Mouse (Mus musculus) MEL (cell line): ENCODE data around the gene Rxfp3. TPM values are rescaled to one million over a fixed set of nuclear protein-coding genes. Genes with fewer than 3 reads are reported as not detected.

ENCODE experiments used
- DNase-seq: peaks from one replicate; pipeline ENCODE4 v3.0.0; 2011; ENCODE audit warnings: low read depth, low spot score
- H3K27ac ChIP-seq: 2 replicates; pipeline ENCODE4 v1.5.1; 2012; ENCODE audit warnings: low read depth, mild to moderate bottlenecking, control low read depth, low read length, moderate library complexity; ENCODE audit not compliant: control insufficient read depth
- H3K27me3 ChIP-seq, 2 experiments: fragments of 150-350 bp in 1 of 2; sonication (generic) in 1 of 2; 2 replicates each; pipeline ENCODE4 v1.6.1; 2012; ENCODE audit warnings: low read length in 2 of 2, mild to moderate bottlenecking in 2 of 2, improper control_type of control experiment in 1 of 2, moderate library complexity in 1 of 2; ENCODE audit not compliant: insufficient read depth in 2 of 2, control insufficient read depth in 1 of 2
- H3K36me3 ChIP-seq, 2 experiments: 2 replicates each; pipeline ENCODE4 v1.6.1; 2012 to 2014; ENCODE audit warnings: low read length in 2 of 2, improper control_type of control experiment in 1 of 2, inconsistent platforms in 1 of 2, mild to moderate bottlenecking in 1 of 2; ENCODE audit not compliant: insufficient read depth in 2 of 2, control insufficient read depth in 1 of 2
- H3K4me1 ChIP-seq, 2 experiments: fragments of 150-350 bp in 1 of 2; sonication (generic) in 1 of 2; 2 replicates each; pipeline ENCODE4 v1.6.1; 2012; ENCODE audit warnings: low read length in 2 of 2, improper control_type of control experiment in 1 of 2, mild to moderate bottlenecking in 1 of 2; ENCODE audit not compliant: insufficient read depth in 2 of 2, control insufficient read depth in 1 of 2
- H3K4me3 ChIP-seq, 2 experiments: fragments of 150-350 bp in 1 of 2; sonication (generic) in 1 of 2; 2 replicates each; pipeline ENCODE4 v1.5.1; 2012; ENCODE audit warnings: low read depth in 2 of 2, low read length in 2 of 2, mild to moderate bottlenecking in 2 of 2, moderate library complexity in 2 of 2, control low read depth in 1 of 2, improper control_type of control experiment in 1 of 2; ENCODE audit not compliant: control insufficient read depth in 1 of 2, insufficient read depth in 1 of 2
- H3K79me2 ChIP-seq: 2 replicates; pipeline ENCODE4 v1.6.1; 2012; ENCODE audit warnings: mild to moderate bottlenecking, low read length, moderate library complexity; ENCODE audit not compliant: control insufficient read depth, poor library complexity, insufficient read depth
- H3K9ac ChIP-seq: 2 replicates; pipeline ENCODE4 v1.6.1; 2012; ENCODE audit warnings: low read depth, mild to moderate bottlenecking, control low read depth, low read length, moderate library complexity; ENCODE audit not compliant: control insufficient read depth, poor library complexity, severe bottlenecking
- H3K9me3 ChIP-seq: fragments of 150-350 bp; sonication (generic); replicated peaks from 2 replicates; pipeline ENCODE4 v1.6.1; 2012; ENCODE audit warnings: mild to moderate bottlenecking, low read length, improper control_type of control experiment, moderate library complexity; ENCODE audit not compliant: insufficient read depth
- CHD2 ChIP-seq: IDR thresholded peaks from 2 replicates; pipeline ENCODE4 v1.6.1; 2011; ENCODE audit warnings: low read length, improper control_type of control experiment
- E2F4 ChIP-seq: IDR thresholded peaks from 2 replicates; pipeline ENCODE4 v1.6.1; 2011; ENCODE audit warnings: low read depth, low read length, improper control_type of control experiment, borderline replicate concordance
- EP300 ChIP-seq, 2 experiments: IDR thresholded peaks; 2 replicates each; pipeline ENCODE4 v1.6.1; 2011; ENCODE audit warnings: improper control_type of control experiment in 2 of 2, low read length in 2 of 2, low read depth in 1 of 2, mild to moderate bottlenecking in 1 of 2
- GABPA ChIP-seq: IDR thresholded peaks from 2 replicates; pipeline ENCODE4 v1.6.1; 2012; ENCODE audit warnings: low read depth, mild to moderate bottlenecking, inconsistent platforms, low read length, improper control_type of control experiment, moderate library complexity
- GATA1 ChIP-seq: IDR thresholded peaks from 2 replicates; pipeline ENCODE4 v1.6.1; 2011; ENCODE audit warnings: low read depth, low read length, improper control_type of control experiment
- KAT2A ChIP-seq: conservative IDR thresholded peaks from 2 replicates; pipeline ENCODE4 v1.6.1; 2012; ENCODE audit warnings: low read depth, low read length, improper control_type of control experiment, inconsistent platforms
- MAFK ChIP-seq: IDR thresholded peaks from 2 replicates; pipeline ENCODE4 v1.6.1; 2011; ENCODE audit warnings: low read depth, mild to moderate bottlenecking, low read length, improper control_type of control experiment, borderline replicate concordance
- MAX ChIP-seq: IDR thresholded peaks from 2 replicates; pipeline ENCODE4 v1.6.1; 2011; ENCODE audit warnings: low read length, improper control_type of control experiment
- MYC ChIP-seq: IDR thresholded peaks from 2 replicates; pipeline ENCODE4 v1.6.1; 2011; ENCODE audit warnings: low read depth, mild to moderate bottlenecking, low read length, improper control_type of control experiment, moderate library complexity
- POLR2AphosphoS5 ChIP-seq: IDR thresholded peaks from 2 replicates; pipeline ENCODE4 v1.6.1; 2012; ENCODE audit warnings: low read depth, borderline replicate concordance, mild to moderate bottlenecking, inconsistent platforms, low read length, moderate library complexity, mixed read lengths
- SMC3 ChIP-seq: IDR thresholded peaks from 2 replicates; pipeline ENCODE4 v1.6.1; 2011; ENCODE audit warnings: low read depth, low read length, improper control_type of control experiment
- TAL1 ChIP-seq: IDR thresholded peaks from 2 replicates; pipeline ENCODE4 v1.6.1; 2012; ENCODE audit warnings: mild to moderate bottlenecking, inconsistent platforms, low read length, moderate library complexity, mixed read lengths
- USF1 ChIP-seq: IDR thresholded peaks from 2 replicates; pipeline ENCODE4 v1.6.1; 2014; ENCODE audit warnings: low read depth, mild to moderate bottlenecking, inconsistent platforms, low read length, improper control_type of control experiment, moderate library complexity
- USF2 ChIP-seq, 2 experiments: IDR thresholded peaks; 2 replicates each; pipeline ENCODE4 v1.6.1; 2011 to 2012; ENCODE audit warnings: improper control_type of control experiment in 2 of 2, low read length in 2 of 2, borderline replicate concordance in 1 of 2, inconsistent platforms in 1 of 2, low read depth in 1 of 2, mild to moderate bottlenecking in 1 of 2; ENCODE audit not compliant: insufficient read depth in 1 of 2
- ZNF384 ChIP-seq: IDR thresholded peaks from 2 replicates; pipeline ENCODE4 v1.6.1; 2012; ENCODE audit warnings: low read depth, mild to moderate bottlenecking, inconsistent platforms, low read length, improper control_type of control experiment
- polyA plus RNA-seq, 2 experiments: library from polyadenylated mRNA; stranded (reverse) in 1 of 2; unstranded in 1 of 2; fragments of >175 nt in 1 of 2; fragments of >200 nt in 1 of 2; gene quantifications; 2 replicates each; pipeline versions ENCODE4 v1.2.1 to v1.2.4; 2012; ENCODE audit warnings: low replicate concordance in 2 of 2, low read depth in 1 of 2; ENCODE audit not compliant: insufficient read length in 2 of 2, insufficient read depth in 1 of 2, missing spikeins in 1 of 2
- total RNA-seq: library from RNA; depleted of rRNA; stranded (reverse); fragments of 300-350 nt; gene quantifications from 2 replicates; pipeline ENCODE4 v1.2.3, GENCODE M21; 2012

Gene Rxfp3
- total and polyA plus RNA-seq, 3 experiments: not detected

DNA sequence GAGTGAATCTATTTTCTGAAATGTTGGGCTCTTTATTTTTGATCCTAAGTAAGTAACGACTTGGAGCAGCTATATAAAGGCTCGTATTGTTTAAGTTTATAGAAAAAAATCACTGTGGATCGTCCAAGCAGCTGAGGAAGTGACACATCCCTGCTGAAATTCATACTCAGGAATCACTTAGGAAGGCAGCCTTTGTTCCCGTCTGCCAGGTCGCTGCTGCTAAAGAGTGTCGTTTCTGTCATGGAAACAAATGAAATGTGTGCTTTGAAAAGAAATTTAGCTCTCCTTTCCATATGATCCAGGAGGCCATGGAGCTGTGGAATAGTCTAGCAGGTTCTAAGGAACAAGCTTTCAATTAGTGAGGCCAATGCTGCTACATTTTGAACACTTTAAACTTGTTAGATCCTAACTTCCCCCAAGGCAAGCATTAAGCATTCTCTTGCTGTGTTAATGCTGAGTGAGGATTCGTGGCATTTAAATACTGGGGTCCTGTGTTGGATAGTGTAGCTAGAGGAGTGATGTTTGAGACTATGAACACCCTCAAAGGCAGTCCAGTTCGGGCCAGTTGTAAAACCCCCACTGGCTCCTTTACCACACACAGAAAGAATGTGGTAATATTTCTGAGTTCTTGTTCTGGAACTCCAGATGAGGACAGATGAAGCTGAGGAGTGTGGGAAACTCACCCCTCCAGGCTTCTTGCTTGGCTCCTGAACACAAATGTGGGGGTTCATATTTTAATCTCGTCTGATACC lies 46.6 kb upstream of the Rxfp3 start:
- no peaks in the 10 kb centered on the region for H3K9me3 ChIP-seq
- no peak for DNase-seq
- no peaks in the 10 kb centered on the region for H3K27me3 ChIP-seq
- H3K4me1 ChIP-seq: no peaks in the 10 kb centered on the region
- no peaks in the 10 kb centered on the region for H3K36me3 ChIP-seq
- H3K27ac ChIP-seq: no peak overlapping the region
- no peak overlapping the region for H3K9ac ChIP-seq
- no peaks in the 10 kb centered on the region for H3K79me2 ChIP-seq
- no peak overlapping the region for H3K4me3 ChIP-seq
- TF ChIP-seq MAFK: no peak
- no peak for TF ChIP-seq KAT2A
- TF ChIP-seq ZNF384: no peak
- TF ChIP-seq MYC: no peak
- TF ChIP-seq GATA1: no peak
- TF ChIP-seq EP300 (IDR thresholded peaks at IDR 0.05; ENCODE audit: low read depth in 1 of 2, low read length in 2 of 2): no peak
- TF ChIP-seq CHD2: no peak
- TF ChIP-seq TAL1: no peak
- no peak for TF ChIP-seq MAX
- TF ChIP-seq E2F4: no peak
- TF ChIP-seq SMC3: no peak
- TF ChIP-seq GABPA: no peak
- TF ChIP-seq USF1: no peak

DNA sequence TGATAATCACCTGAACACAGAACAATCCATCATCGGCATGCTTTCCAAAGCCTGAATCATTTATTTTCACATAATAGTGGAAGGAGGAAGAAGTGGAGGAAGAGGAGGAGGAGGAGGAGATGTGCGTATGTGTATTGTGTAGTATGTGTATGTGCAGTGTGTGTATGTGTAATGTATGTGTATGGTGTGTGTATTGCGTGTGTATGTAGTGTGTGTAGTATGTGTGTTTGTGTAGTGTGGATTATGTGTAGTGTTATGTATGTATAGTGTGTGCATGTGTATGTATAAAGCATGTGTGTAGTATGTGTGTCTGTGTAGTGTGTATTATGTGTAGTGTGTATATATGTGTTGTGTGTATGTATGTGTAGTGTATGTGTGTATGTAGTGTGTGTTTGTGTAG lies 45.9 kb upstream of the Rxfp3 start:
- no peaks in the 10 kb centered on the region for H3K9me3 ChIP-seq
- H3K9ac ChIP-seq: no peak overlapping the region
- no peak for DNase-seq
- H3K27ac ChIP-seq: no peak overlapping the region
- H3K4me1 ChIP-seq: no peaks in the 10 kb centered on the region
- no peaks in the 10 kb centered on the region for H3K36me3 ChIP-seq
- peak; percentile 57; the same call in 1 of the 2 replicates for TF ChIP-seq POLR2AphosphoS5
- TF ChIP-seq USF2 (IDR thresholded peaks at IDR 0.05; ENCODE audit: borderline replicate concordance in 1 of 2, insufficient read depth in 1 of 2, low read depth in 1 of 2, low read length in 2 of 2): no peak
- TF ChIP-seq CHD2: no peak
- no peak for TF ChIP-seq GATA1
- no peak overlapping the region for H3K4me3 ChIP-seq
- H3K79me2 ChIP-seq: no peaks in the 10 kb centered on the region
- no peaks in the 10 kb centered on the region for H3K27me3 ChIP-seq
